Mouse (Mus musculus): ENCODE results near the gene Trim14.

- TF ChIP-seq CTCF (IDR thresholded peaks at IDR 0.05; ENCODE audit: low read depth) (no peak), EP300 (IDR thresholded peaks at IDR 0.05; ENCODE audit: low read depth) (no peak)
These were observed 27.9 kb upstream of the Trim14 start for GRCm38 (mm10) chr4:46563847-46564246.
